Mouse (Mus musculus) megakaryocyte, embryonic 14.5 days (primary cell): ENCODE data around the gene Kcnn4.

Source experiments
- FLI1 ChIP-seq: IDR thresholded peaks from 2 replicates; pipeline ENCODE4 v1.6.1; 2012; ENCODE audit warnings: low read length, inconsistent platforms, mixed read lengths
- GATA1 ChIP-seq: IDR thresholded peaks from 3 replicates; pipeline ENCODE4 v1.6.1; 2012; ENCODE audit warnings: mixed read lengths, low read length, inconsistent platforms, borderline replicate concordance

DNA sequence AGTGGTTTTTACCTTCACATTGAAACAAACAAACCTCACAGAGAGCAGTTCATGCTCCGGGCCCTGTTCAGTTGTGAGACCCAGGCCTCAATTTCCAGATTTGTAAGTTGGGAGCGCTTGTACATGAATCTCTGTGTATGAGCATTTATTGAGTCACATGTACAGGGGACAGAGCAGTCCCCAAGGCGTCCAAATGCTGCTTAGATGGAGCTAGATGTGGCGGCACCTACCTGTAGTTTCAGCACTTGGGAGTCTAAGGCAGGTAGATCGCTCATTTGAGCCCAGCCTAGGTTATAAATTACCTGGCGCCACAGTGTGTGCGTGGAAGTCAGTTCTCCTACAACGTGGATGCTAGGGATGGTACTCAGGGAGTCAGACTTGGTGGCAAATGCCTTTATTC is 6.4 kb downstream of the Kcnn4 start:
- TF ChIP-seq GATA1 (no peak), FLI1 (no peak)
